Mouse (Mus musculus) MEL (cell line): ENCODE data around the gene Pakap. TPM values are rescaled to one million over a fixed set of nuclear protein-coding genes. Genes with fewer than 3 reads are reported as not detected.

Experiments used
- DNase-seq: peaks from one replicate; pipeline ENCODE4 v3.0.0; 2011; ENCODE audit warnings: low read depth, low spot score
- H3K27ac ChIP-seq: 2 replicates; pipeline ENCODE4 v1.5.1; 2012; ENCODE audit warnings: low read depth, mild to moderate bottlenecking, control low read depth, low read length, moderate library complexity; ENCODE audit not compliant: control insufficient read depth
- H3K27me3 ChIP-seq, 2 experiments: fragments of 150-350 bp in 1 of 2; sonication (generic) in 1 of 2; 2 replicates each; pipeline ENCODE4 v1.6.1; 2012; ENCODE audit warnings: low read length in 2 of 2, mild to moderate bottlenecking in 2 of 2, improper control_type of control experiment in 1 of 2, moderate library complexity in 1 of 2; ENCODE audit not compliant: insufficient read depth in 2 of 2, control insufficient read depth in 1 of 2
- H3K36me3 ChIP-seq, 2 experiments: 2 replicates each; pipeline ENCODE4 v1.6.1; 2012 to 2014; ENCODE audit warnings: low read length in 2 of 2, improper control_type of control experiment in 1 of 2, inconsistent platforms in 1 of 2, mild to moderate bottlenecking in 1 of 2; ENCODE audit not compliant: insufficient read depth in 2 of 2, control insufficient read depth in 1 of 2
- H3K4me1 ChIP-seq, 2 experiments: fragments of 150-350 bp in 1 of 2; sonication (generic) in 1 of 2; 2 replicates each; pipeline ENCODE4 v1.6.1; 2012; ENCODE audit warnings: low read length in 2 of 2, improper control_type of control experiment in 1 of 2, mild to moderate bottlenecking in 1 of 2; ENCODE audit not compliant: insufficient read depth in 2 of 2, control insufficient read depth in 1 of 2
- H3K4me3 ChIP-seq, 2 experiments: fragments of 150-350 bp in 1 of 2; sonication (generic) in 1 of 2; 2 replicates each; pipeline ENCODE4 v1.5.1; 2012; ENCODE audit warnings: low read depth in 2 of 2, low read length in 2 of 2, mild to moderate bottlenecking in 2 of 2, moderate library complexity in 2 of 2, control low read depth in 1 of 2, improper control_type of control experiment in 1 of 2; ENCODE audit not compliant: control insufficient read depth in 1 of 2, insufficient read depth in 1 of 2
- H3K79me2 ChIP-seq: 2 replicates; pipeline ENCODE4 v1.6.1; 2012; ENCODE audit warnings: mild to moderate bottlenecking, low read length, moderate library complexity; ENCODE audit not compliant: control insufficient read depth, poor library complexity, insufficient read depth
- H3K9ac ChIP-seq: 2 replicates; pipeline ENCODE4 v1.6.1; 2012; ENCODE audit warnings: low read depth, mild to moderate bottlenecking, control low read depth, low read length, moderate library complexity; ENCODE audit not compliant: control insufficient read depth, poor library complexity, severe bottlenecking
- H3K9me3 ChIP-seq: fragments of 150-350 bp; sonication (generic); replicated peaks from 2 replicates; pipeline ENCODE4 v1.6.1; 2012; ENCODE audit warnings: mild to moderate bottlenecking, low read length, improper control_type of control experiment, moderate library complexity; ENCODE audit not compliant: insufficient read depth
- CHD1 ChIP-seq: IDR thresholded peaks from 2 replicates; pipeline ENCODE4 v1.6.1; 2012; ENCODE audit warnings: low read depth, mild to moderate bottlenecking, inconsistent platforms, low read length, improper control_type of control experiment
- CHD2 ChIP-seq: IDR thresholded peaks from 2 replicates; pipeline ENCODE4 v1.6.1; 2011; ENCODE audit warnings: low read length, improper control_type of control experiment
- E2F4 ChIP-seq: IDR thresholded peaks from 2 replicates; pipeline ENCODE4 v1.6.1; 2011; ENCODE audit warnings: low read depth, low read length, improper control_type of control experiment, borderline replicate concordance
- ELF1 ChIP-seq: IDR thresholded peaks from 2 replicates; pipeline ENCODE4 v1.6.1; 2014; ENCODE audit warnings: low read depth, mild to moderate bottlenecking, inconsistent platforms, low read length, improper control_type of control experiment, moderate library complexity
- ETS1 ChIP-seq: IDR thresholded peaks from 2 replicates; pipeline ENCODE4 v1.6.1; 2012; ENCODE audit warnings: low read depth, mild to moderate bottlenecking, inconsistent platforms, low read length, improper control_type of control experiment, moderate library complexity
- HCFC1 ChIP-seq: IDR thresholded peaks from 2 replicates; pipeline ENCODE4 v1.6.1; 2012; ENCODE audit warnings: low read depth, mild to moderate bottlenecking, inconsistent platforms, low read length, improper control_type of control experiment, moderate library complexity
- MAFK ChIP-seq: IDR thresholded peaks from 2 replicates; pipeline ENCODE4 v1.6.1; 2011; ENCODE audit warnings: low read depth, mild to moderate bottlenecking, low read length, improper control_type of control experiment, borderline replicate concordance
- MEF2A ChIP-seq: IDR thresholded peaks from 2 replicates; pipeline ENCODE4 v1.6.1; 2014; ENCODE audit warnings: low read depth, mild to moderate bottlenecking, inconsistent platforms, low read length, improper control_type of control experiment; ENCODE audit not compliant: poor library complexity, insufficient replicate concordance, severe bottlenecking; ENCODE audit errors: extremely low read depth
- MXI1 ChIP-seq: IDR thresholded peaks from 2 replicates; pipeline ENCODE4 v1.6.1; 2011; ENCODE audit warnings: mild to moderate bottlenecking, low read depth, low read length, improper control_type of control experiment
- MYB ChIP-seq: IDR thresholded peaks from 2 replicates; pipeline ENCODE4 v1.6.1; 2011; ENCODE audit warnings: mild to moderate bottlenecking, low read depth, low read length, improper control_type of control experiment
- MYC ChIP-seq: IDR thresholded peaks from 2 replicates; pipeline ENCODE4 v1.6.1; 2011; ENCODE audit warnings: low read depth, mild to moderate bottlenecking, low read length, improper control_type of control experiment, moderate library complexity
- NELFE ChIP-seq: IDR thresholded peaks from 2 replicates; pipeline ENCODE4 v1.6.1; 2011; ENCODE audit warnings: low read depth, low read length, improper control_type of control experiment
- NRF1 ChIP-seq: IDR thresholded peaks from 2 replicates; pipeline ENCODE4 v1.6.1; 2014; ENCODE audit warnings: low read depth, mild to moderate bottlenecking, inconsistent platforms, low read length, improper control_type of control experiment, moderate library complexity; ENCODE audit not compliant: poor library complexity, insufficient read depth, severe bottlenecking
- POLR2AphosphoS2 ChIP-seq: IDR thresholded peaks from 2 replicates; pipeline ENCODE4 v1.6.1; 2011; ENCODE audit warnings: low read length, improper control_type of control experiment
- POLR2AphosphoS5 ChIP-seq: IDR thresholded peaks from 2 replicates; pipeline ENCODE4 v1.6.1; 2012; ENCODE audit warnings: low read depth, borderline replicate concordance, mild to moderate bottlenecking, inconsistent platforms, low read length, moderate library complexity, mixed read lengths
- RAD21 ChIP-seq: IDR thresholded peaks from 2 replicates; pipeline ENCODE4 v1.6.1; 2011; ENCODE audit warnings: mild to moderate bottlenecking, low read depth, low read length, improper control_type of control experiment
- RCOR1 ChIP-seq: IDR thresholded peaks from 2 replicates; pipeline ENCODE4 v1.6.1; 2012; ENCODE audit warnings: low read depth, mild to moderate bottlenecking, inconsistent platforms, low read length, improper control_type of control experiment
- SMC3 ChIP-seq: IDR thresholded peaks from 2 replicates; pipeline ENCODE4 v1.6.1; 2011; ENCODE audit warnings: low read depth, low read length, improper control_type of control experiment
- TAL1 ChIP-seq: IDR thresholded peaks from 2 replicates; pipeline ENCODE4 v1.6.1; 2012; ENCODE audit warnings: mild to moderate bottlenecking, inconsistent platforms, low read length, moderate library complexity, mixed read lengths
- USF1 ChIP-seq: IDR thresholded peaks from 2 replicates; pipeline ENCODE4 v1.6.1; 2014; ENCODE audit warnings: low read depth, mild to moderate bottlenecking, inconsistent platforms, low read length, improper control_type of control experiment, moderate library complexity
- USF2 ChIP-seq, 2 experiments: IDR thresholded peaks; 2 replicates each; pipeline ENCODE4 v1.6.1; 2011 to 2012; ENCODE audit warnings: improper control_type of control experiment in 2 of 2, low read length in 2 of 2, borderline replicate concordance in 1 of 2, inconsistent platforms in 1 of 2, low read depth in 1 of 2, mild to moderate bottlenecking in 1 of 2; ENCODE audit not compliant: insufficient read depth in 1 of 2
- ZKSCAN1 ChIP-seq: IDR thresholded peaks from 2 replicates; pipeline ENCODE4 v1.6.1; 2012; ENCODE audit warnings: low read depth, mild to moderate bottlenecking, inconsistent platforms, low read length, improper control_type of control experiment, moderate library complexity
- ZMIZ1 ChIP-seq: IDR thresholded peaks from 2 replicates; pipeline ENCODE4 v1.6.1; 2012; ENCODE audit warnings: low read depth, mild to moderate bottlenecking, inconsistent platforms, low read length, improper control_type of control experiment, moderate library complexity
- ZNF384 ChIP-seq: IDR thresholded peaks from 2 replicates; pipeline ENCODE4 v1.6.1; 2012; ENCODE audit warnings: low read depth, mild to moderate bottlenecking, inconsistent platforms, low read length, improper control_type of control experiment
- polyA plus RNA-seq, 2 experiments: library from polyadenylated mRNA; stranded (reverse) in 1 of 2; unstranded in 1 of 2; fragments of >175 nt in 1 of 2; fragments of >200 nt in 1 of 2; gene quantifications; 2 replicates each; pipeline versions ENCODE4 v1.2.1 to v1.2.4; 2012; ENCODE audit warnings: low replicate concordance in 2 of 2, low read depth in 1 of 2; ENCODE audit not compliant: insufficient read length in 2 of 2, insufficient read depth in 1 of 2, missing spikeins in 1 of 2
- total RNA-seq: library from RNA; depleted of rRNA; stranded (reverse); fragments of 300-350 nt; gene quantifications from 2 replicates; pipeline ENCODE4 v1.2.3, GENCODE M21; 2012

Pakap gene
- total and polyA plus RNA-seq, 3 experiments, result not detected

GRCm38 (mm10) chr4:57640222-57640621, 72.2 kb downstream of the Pakap start:
- Histone ChIP-seq H3K9me3 (no peaks in the 10 kb centered on the region), H3K4me3 (no peak overlapping the region), H3K79me2 (no peaks in the 10 kb centered on the region)

DNA sequence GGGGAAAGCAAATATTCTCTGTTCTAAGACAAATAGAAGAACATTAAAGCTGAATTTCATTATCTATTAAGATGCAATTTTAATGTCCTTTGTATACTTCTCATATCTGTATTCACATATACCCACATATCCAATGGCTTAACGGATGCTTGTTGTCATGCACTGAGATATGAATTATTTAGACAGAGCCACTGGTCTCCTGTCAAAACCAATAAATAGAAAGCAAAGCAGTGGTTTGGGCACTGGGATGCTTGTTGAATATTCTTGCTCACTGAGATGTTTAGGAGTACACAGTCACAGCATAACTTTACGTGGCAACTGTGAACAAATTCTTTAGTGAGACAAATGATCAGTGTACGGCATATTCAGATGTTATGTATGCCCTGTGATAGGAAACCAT, 73.0 kb downstream of the Pakap start:
- no peak for DNase-seq
- Histone ChIP-seq H3K27me3 (no peaks in the 10 kb centered on the region), H3K27ac (no peak overlapping the region), H3K4me1 (no peaks in the 10 kb centered on the region), H3K79me2 (no peaks in the 10 kb centered on the region)
- TF ChIP-seq MEF2A, result no peak
- TF ChIP-seq HCFC1, result no peak
- TF ChIP-seq E2F4, result no peak
- TF ChIP-seq RAD21, result no peak
- TF ChIP-seq USF2 (IDR thresholded peaks at IDR 0.05; ENCODE audit: borderline replicate concordance in 1 of 2, insufficient read depth in 1 of 2, low read depth in 1 of 2, low read length in 2 of 2), result no peak
- no peak for TF ChIP-seq MYC
- no peak for TF ChIP-seq MXI1
- TF ChIP-seq MYB, result no peak
- TF ChIP-seq RCOR1, result no peak
- no peak for TF ChIP-seq NRF1
- TF ChIP-seq NELFE, result no peak
- no peak for TF ChIP-seq CHD2
- TF ChIP-seq SMC3, result no peak
- no peak for TF ChIP-seq ZNF384
- TF ChIP-seq USF1, result no peak
- TF ChIP-seq MAFK, result no peak
- TF ChIP-seq POLR2AphosphoS2, result no peak
- no peak for TF ChIP-seq ZMIZ1
- TF ChIP-seq TAL1, result no peak
- no peak for TF ChIP-seq ELF1
- TF ChIP-seq, all 39 proteins: peak for 0
- no peak overlapping the region for H3K9ac ChIP-seq
- H3K36me3 ChIP-seq, result no peaks in the 10 kb centered on the region
- no peak overlapping the region for H3K4me3 ChIP-seq
- no peaks in the 10 kb centered on the region for H3K9me3 ChIP-seq

More at GRCm38 (mm10) chr4:57640222-57640621, 72.2 kb downstream of the Pakap start:
- no peak for DNase-seq
- Histone ChIP-seq H3K27ac (no peak overlapping the region), H3K36me3 (no peaks in the 10 kb centered on the region), H3K4me1 (no peaks in the 10 kb centered on the region), H3K27me3 (no peaks in the 10 kb centered on the region), H3K9ac (no peak overlapping the region)
- TF ChIP-seq ETS1 (no peak), CHD1 (no peak), MXI1 (no peak), SMC3 (no peak), POLR2AphosphoS5 (no peak), ZKSCAN1 (no peak)
